Mouse (Mus musculus): Measurements from ENCODE around the gene Tmem184b. TPM values are rescaled to one million over a fixed set of nuclear protein-coding genes. Genes with fewer than 3 reads are reported as not detected.

Gene Tmem184b
- polyA plus RNA-seq, 1 experiment = 269 TPM

- 53% methylated on average over 6 of the region's 6 CpGs for WGBS
- TF ChIP-seq POLR2A (IDR thresholded peaks at IDR 0.05; ENCODE audit: borderline replicate concordance, extremely low read depth, low read depth, low read length) (no peak), CTCF (IDR thresholded peaks at IDR 0.05; ENCODE audit: insufficient read depth, low read length) (no peak)
- no peaks in the 10 kb centered on the region for H3K4me1 ChIP-seq (ENCODE audit: control insufficient read depth, insufficient read depth, low read length)
- no peak for DNase-seq
- H3K4me3 ChIP-seq (replicated peaks; ENCODE audit: extremely low read depth, low read depth, low read length) = no peak overlapping the region
Observed at GRCm38 (mm10) chr15:79342641-79343337, 60.6 kb downstream of the Tmem184b start.

- Histone ChIP-seq H3K4me3 (replicated peaks; ENCODE audit: extremely low read depth, low read depth, low read length) (no peak overlapping the region), H3K4me1 (ENCODE audit: control insufficient read depth, insufficient read depth, low read length) (peaks cover under 1% of the 10 kb centered on the region)
- TF ChIP-seq CTCF (IDR thresholded peaks at IDR 0.05; ENCODE audit: insufficient read depth, low read length) (no peak), POLR2A (IDR thresholded peaks at IDR 0.05; ENCODE audit: borderline replicate concordance, extremely low read depth, low read depth, low read length) (no peak)
- WGBS = 69% methylated on average over 5 of the region's 5 CpGs
- DNase-seq = no peak
Observed at GRCm38 (mm10) chr15:79338978-79339377, 64.4 kb downstream of the Tmem184b start.

GRCm38 (mm10) chr15:79335061-79335655 is 68.2 kb downstream of the Tmem184b start:
- Histone ChIP-seq H3K4me3 (replicated peaks; ENCODE audit: extremely low read depth, low read depth, low read length) (no peak overlapping the region), H3K4me1 (ENCODE audit: control insufficient read depth, insufficient read depth, low read length) (peaks cover 8% of the 10 kb centered on the region)
- 69% methylated on average over 7 of the region's 7 CpGs for WGBS
- DNase-seq = no peak
- TF ChIP-seq CTCF (IDR thresholded peaks at IDR 0.05; ENCODE audit: insufficient read depth, low read length) = no peak
- TF ChIP-seq POLR2A (IDR thresholded peaks at IDR 0.05; ENCODE audit: borderline replicate concordance, extremely low read depth, low read depth, low read length) = no peak

- 22% methylated on average over 4 of the region's 4 CpGs for WGBS
- H3K4me1 ChIP-seq (ENCODE audit: control insufficient read depth, insufficient read depth, low read length) = peaks cover 8% of the 10 kb centered on the region
- no peak for DNase-seq
- no peak for TF ChIP-seq POLR2A (IDR thresholded peaks at IDR 0.05; ENCODE audit: borderline replicate concordance, extremely low read depth, low read depth, low read length)
- no peak for TF ChIP-seq CTCF (IDR thresholded peaks at IDR 0.05; ENCODE audit: insufficient read depth, low read length)
- no peak overlapping the region for H3K4me3 ChIP-seq (replicated peaks; ENCODE audit: extremely low read depth, low read depth, low read length)
Observed at GRCm38 (mm10) chr15:79333409-79333808, 70.0 kb downstream of the Tmem184b start.

GRCm38 (mm10) chr15:79330521-79330920 is 72.8 kb downstream of the Tmem184b start:
- no peak for TF ChIP-seq POLR2A (IDR thresholded peaks at IDR 0.05; ENCODE audit: borderline replicate concordance, extremely low read depth, low read depth, low read length)
- Histone ChIP-seq H3K4me1 (ENCODE audit: control insufficient read depth, insufficient read depth, low read length) (peaks cover 15% of the 10 kb centered on the region), H3K4me3 (replicated peaks; ENCODE audit: extremely low read depth, low read depth, low read length) (no peak overlapping the region)
- 54% methylated on average over 4 of the region's 4 CpGs for WGBS
- no peak for DNase-seq

- Histone ChIP-seq H3K4me3 (replicated peaks; ENCODE audit: extremely low read depth, low read depth, low read length) (no peak overlapping the region), H3K4me1 (ENCODE audit: control insufficient read depth, insufficient read depth, low read length) (peaks cover 15% of the 10 kb centered on the region)
- TF ChIP-seq CTCF (IDR thresholded peaks at IDR 0.05; ENCODE audit: insufficient read depth, low read length) = no peak
- TF ChIP-seq POLR2A (IDR thresholded peaks at IDR 0.05; ENCODE audit: borderline replicate concordance, extremely low read depth, low read depth, low read length) = no peak
- 85% methylated on average over 6 of the region's 6 CpGs for WGBS
- no peak for DNase-seq
Observed at GRCm38 (mm10) chr15:79329979-79330363, 73.4 kb downstream of the Tmem184b start.

- H3K4me3 ChIP-seq (replicated peaks; ENCODE audit: extremely low read depth, low read depth, low read length) = no peak overlapping the region
- no peak for DNase-seq
- TF ChIP-seq POLR2A (IDR thresholded peaks at IDR 0.05; ENCODE audit: borderline replicate concordance, extremely low read depth, low read depth, low read length) (no peak), CTCF (IDR thresholded peaks at IDR 0.05; ENCODE audit: insufficient read depth, low read length) (no peak)
- WGBS = 90% methylated on average over 6 of the region's 6 CpGs
- peaks cover 18% of the 10 kb centered on the region for H3K4me1 ChIP-seq (ENCODE audit: control insufficient read depth, insufficient read depth, low read length)
Observed at GRCm38 (mm10) chr15:79329346-79329978, 73.9 kb downstream of the Tmem184b start.

- Histone ChIP-seq H3K4me1 (ENCODE audit: control insufficient read depth, insufficient read depth, low read length) (peaks cover 21% of the 10 kb centered on the region), H3K4me3 (replicated peaks; ENCODE audit: extremely low read depth, low read depth, low read length) (no peak overlapping the region)
- DNase-seq = no peak
- TF ChIP-seq POLR2A (IDR thresholded peaks at IDR 0.05; ENCODE audit: borderline replicate concordance, extremely low read depth, low read depth, low read length) = no peak
- TF ChIP-seq CTCF (IDR thresholded peaks at IDR 0.05; ENCODE audit: insufficient read depth, low read length) = no peak
- WGBS = 88% methylated on average over 4 of the region's 4 CpGs
Observed at GRCm38 (mm10) chr15:79328939-79329275, 74.5 kb downstream of the Tmem184b start.

- H3K4me1 ChIP-seq (ENCODE audit: control insufficient read depth, insufficient read depth, low read length) = peaks cover 19% of the 10 kb centered on the region
- TF ChIP-seq POLR2A (IDR thresholded peaks at IDR 0.05; ENCODE audit: borderline replicate concordance, extremely low read depth, low read depth, low read length) (peak; percentile 86; the same call in 1 of the 2 replicates), CTCF (IDR thresholded peaks at IDR 0.05; ENCODE audit: insufficient read depth, low read length) (no peak)
- DNase-seq = peak; percentile 98
- H3K4me3 ChIP-seq (replicated peaks; ENCODE audit: extremely low read depth, low read depth, low read length) = peak within 1 kb of the TSS; percentile 69
- 3% methylated on average over 46 of the region's 46 CpGs for WGBS
Observed at GRCm38 (mm10) chr15:79328058-79328938, 75.1 kb downstream of the Tmem184b start, which contains the start of gene Pla2g6. TSS of gene Pla2g6 (minus strand) at chr15:79328390.
